Mouse (Mus musculus): ENCODE measurements at regions not wholly inside any gene's neighbourhood (a gene's known extent, or its start where the extent isn't known, plus 50 kb on each side); places are given as distances from the start of the nearest gene placed in this dataset.
A peak's percentile ranks its signal among the peaks of the same experiment; 100 is the strongest.

GRCm38 (mm10) chr14:60527951-60528350, 105.8 kb upstream of the Spata13 start:
- Histone ChIP-seq H3K4me3 (ENCODE audit: low read depth, low read length) (no peak overlapping the region), H3K9me3 (replicated peaks; ENCODE audit: control insufficient read depth, insufficient read depth, low read length, poor library complexity, severe bottlenecking) (no peaks in the 10 kb centered on the region), H3K9ac (ENCODE audit: low read depth, poor library complexity, severe bottlenecking) (no peak overlapping the region), H3K27me3 (ENCODE audit: control insufficient read depth, insufficient read depth, low read length, poor library complexity, severe bottlenecking) (no peaks in the 10 kb centered on the region), H3K4me1 (ENCODE audit: control insufficient read depth, insufficient read depth, low read length) (no peaks in the 10 kb centered on the region), H3K36me3 (ENCODE audit: control insufficient read depth, insufficient read depth, low read length, poor library complexity, severe bottlenecking) (no peaks in the 10 kb centered on the region), H3K27ac (ENCODE audit: insufficient read depth, low read length) (no peak overlapping the region)
- TF ChIP-seq POLR2A (IDR thresholded peaks at IDR 0.05; ENCODE audit: insufficient read depth, low read length): no peak
- no peak for TF ChIP-seq CTCF (IDR thresholded peaks at IDR 0.05; ENCODE audit: low read depth, low read length)
- TF ChIP-seq EP300 (IDR thresholded peaks at IDR 0.05; ENCODE audit: insufficient read depth, low read depth, low read length): no peak

GRCm38 (mm10) chr14:60528520-60528919, 105.3 kb upstream of the Spata13 start:
- no peak for TF ChIP-seq EP300 (IDR thresholded peaks at IDR 0.05; ENCODE audit: insufficient read depth, low read depth, low read length)
- no peak for TF ChIP-seq POLR2A (IDR thresholded peaks at IDR 0.05; ENCODE audit: insufficient read depth, low read length)
- TF ChIP-seq CTCF (IDR thresholded peaks at IDR 0.05; ENCODE audit: low read depth, low read length): no peak
- Histone ChIP-seq H3K9ac (ENCODE audit: low read depth, poor library complexity, severe bottlenecking) (no peak overlapping the region), H3K27ac (ENCODE audit: insufficient read depth, low read length) (no peak overlapping the region), H3K4me3 (ENCODE audit: low read depth, low read length) (no peak overlapping the region), H3K27me3 (ENCODE audit: control insufficient read depth, insufficient read depth, low read length, poor library complexity, severe bottlenecking) (no peaks in the 10 kb centered on the region), H3K4me1 (ENCODE audit: control insufficient read depth, insufficient read depth, low read length) (no peaks in the 10 kb centered on the region), H3K36me3 (ENCODE audit: control insufficient read depth, insufficient read depth, low read length, poor library complexity, severe bottlenecking) (no peaks in the 10 kb centered on the region), H3K9me3 (replicated peaks; ENCODE audit: control insufficient read depth, insufficient read depth, low read length, poor library complexity, severe bottlenecking) (no peaks in the 10 kb centered on the region)

GRCm38 (mm10) chr14:60529022-60529421, 104.8 kb upstream of the Spata13 start:
- H3K9me3 ChIP-seq (replicated peaks; ENCODE audit: control insufficient read depth, insufficient read depth, low read length, poor library complexity, severe bottlenecking): no peaks in the 10 kb centered on the region
- TF ChIP-seq CTCF (IDR thresholded peaks at IDR 0.05; ENCODE audit: low read depth, low read length) (no peak), POLR2A (IDR thresholded peaks at IDR 0.05; ENCODE audit: insufficient read depth, low read length) (no peak), EP300 (IDR thresholded peaks at IDR 0.05; ENCODE audit: insufficient read depth, low read depth, low read length) (no peak)
- H3K9ac ChIP-seq (ENCODE audit: low read depth, poor library complexity, severe bottlenecking): no peak overlapping the region
- H3K27ac ChIP-seq (ENCODE audit: insufficient read depth, low read length): no peak overlapping the region
- H3K27me3 ChIP-seq (ENCODE audit: control insufficient read depth, insufficient read depth, low read length, poor library complexity, severe bottlenecking): no peaks in the 10 kb centered on the region
- H3K4me1 ChIP-seq (ENCODE audit: control insufficient read depth, insufficient read depth, low read length): no peaks in the 10 kb centered on the region
- H3K36me3 ChIP-seq (ENCODE audit: control insufficient read depth, insufficient read depth, low read length, poor library complexity, severe bottlenecking): no peaks in the 10 kb centered on the region
- no peak overlapping the region for H3K4me3 ChIP-seq (ENCODE audit: low read depth, low read length)

- no peak overlapping the region for H3K4me3 ChIP-seq (ENCODE audit: low read depth, low read length)
- H3K36me3 ChIP-seq (ENCODE audit: control insufficient read depth, insufficient read depth, low read length, poor library complexity, severe bottlenecking): no peaks in the 10 kb centered on the region
- H3K9me3 ChIP-seq (replicated peaks; ENCODE audit: control insufficient read depth, insufficient read depth, low read length, poor library complexity, severe bottlenecking): no peaks in the 10 kb centered on the region
- no peak overlapping the region for H3K27ac ChIP-seq (ENCODE audit: insufficient read depth, low read length)
- no peaks in the 10 kb centered on the region for H3K27me3 ChIP-seq (ENCODE audit: control insufficient read depth, insufficient read depth, low read length, poor library complexity, severe bottlenecking)
- peak; percentile 33 for TF ChIP-seq CTCF (IDR thresholded peaks at IDR 0.05; ENCODE audit: low read depth, low read length)
- TF ChIP-seq EP300 (IDR thresholded peaks at IDR 0.05; ENCODE audit: insufficient read depth, low read depth, low read length): no peak
- no peaks in the 10 kb centered on the region for H3K4me1 ChIP-seq (ENCODE audit: control insufficient read depth, insufficient read depth, low read length)
- no peak overlapping the region for H3K9ac ChIP-seq (ENCODE audit: low read depth, poor library complexity, severe bottlenecking)
Observed at GRCm38 (mm10) chr14:60529646-60530347, 104.0 kb upstream of the Spata13 start.

GRCm38 (mm10) chr14:60530348-60530711, 103.5 kb upstream of the Spata13 start:
- no peak overlapping the region for H3K9ac ChIP-seq (ENCODE audit: low read depth, poor library complexity, severe bottlenecking)

GRCm38 (mm10) chr14:60530973-60531372, 102.8 kb upstream of the Spata13 start:
- Histone ChIP-seq H3K4me3 (ENCODE audit: low read depth, low read length) (no peak overlapping the region), H3K9ac (ENCODE audit: low read depth, poor library complexity, severe bottlenecking) (no peak overlapping the region), H3K4me1 (ENCODE audit: control insufficient read depth, insufficient read depth, low read length) (no peaks in the 10 kb centered on the region), H3K27me3 (ENCODE audit: control insufficient read depth, insufficient read depth, low read length, poor library complexity, severe bottlenecking) (no peaks in the 10 kb centered on the region), H3K9me3 (replicated peaks; ENCODE audit: control insufficient read depth, insufficient read depth, low read length, poor library complexity, severe bottlenecking) (no peaks in the 10 kb centered on the region), H3K36me3 (ENCODE audit: control insufficient read depth, insufficient read depth, low read length, poor library complexity, severe bottlenecking) (no peaks in the 10 kb centered on the region), H3K27ac (ENCODE audit: insufficient read depth, low read length) (no peak overlapping the region)
- TF ChIP-seq EP300 (IDR thresholded peaks at IDR 0.05; ENCODE audit: insufficient read depth, low read depth, low read length) (no peak), CTCF (IDR thresholded peaks at IDR 0.05; ENCODE audit: low read depth, low read length) (no peak), POLR2A (IDR thresholded peaks at IDR 0.05; ENCODE audit: insufficient read depth, low read length) (no peak)

More at GRCm38 (mm10) chr14:60530348-60530711, 103.5 kb upstream of the Spata13 start:
- H3K27ac ChIP-seq (ENCODE audit: insufficient read depth, low read length): no peak overlapping the region
- no peak for TF ChIP-seq CTCF (IDR thresholded peaks at IDR 0.05; ENCODE audit: low read depth, low read length)
- no peak for TF ChIP-seq POLR2A (IDR thresholded peaks at IDR 0.05; ENCODE audit: insufficient read depth, low read length)
- no peak for TF ChIP-seq EP300 (IDR thresholded peaks at IDR 0.05; ENCODE audit: insufficient read depth, low read depth, low read length)
- H3K4me3 ChIP-seq (ENCODE audit: low read depth, low read length): no peak overlapping the region
- no peaks in the 10 kb centered on the region for H3K9me3 ChIP-seq (replicated peaks; ENCODE audit: control insufficient read depth, insufficient read depth, low read length, poor library complexity, severe bottlenecking)
- no peaks in the 10 kb centered on the region for H3K36me3 ChIP-seq (ENCODE audit: control insufficient read depth, insufficient read depth, low read length, poor library complexity, severe bottlenecking)
- H3K27me3 ChIP-seq (ENCODE audit: control insufficient read depth, insufficient read depth, low read length, poor library complexity, severe bottlenecking): no peaks in the 10 kb centered on the region
- H3K4me1 ChIP-seq (ENCODE audit: control insufficient read depth, insufficient read depth, low read length): no peaks in the 10 kb centered on the region

Data from ES-Bruce4 (cell line).